Mouse (Mus musculus) cerebellum, adult 2 months (tissue): ENCODE measurements at regions not wholly inside any gene's neighbourhood (a gene's known extent, or its start where the extent isn't known, plus 50 kb on each side); places are given as distances from the start of the nearest gene placed in this dataset.

Source experiments
- DNase-seq, 2 experiments: peaks; one replicate each; pipeline ENCODE4 v3.0.0; 2021
- H3K27ac ChIP-seq: fragments of 200-500 bp; 2 replicates; pipeline ENCODE4 v1.5.1; 2012; ENCODE audit warnings: low read length, control low read depth, inconsistent platforms; ENCODE audit not compliant: insufficient read depth
- H3K27me3 ChIP-seq: fragments of 200-500 bp; 2 replicates; pipeline ENCODE4 v1.6.1; 2012; ENCODE audit warnings: inconsistent platforms, mild to moderate bottlenecking, low read length, moderate library complexity; ENCODE audit not compliant: control insufficient read depth, insufficient read depth
- H3K4me1 ChIP-seq: fragments of 200-500 bp; 2 replicates; pipeline ENCODE4 v1.6.1; 2011; ENCODE audit warnings: low read length; ENCODE audit not compliant: control insufficient read depth, insufficient read depth
- H3K4me3 ChIP-seq: fragments of 200-500 bp; replicated peaks from 2 replicates; pipeline ENCODE3; 2011; ENCODE audit warnings: mild to moderate bottlenecking, low read depth, low read length, control low read depth; ENCODE audit not compliant: insufficient read depth
- CTCF ChIP-seq: fragments of 200-500 bp; IDR thresholded peaks from 2 replicates; pipeline ENCODE4 v1.5.1; 2011; ENCODE audit warnings: low read depth, mild to moderate bottlenecking, control low read depth, low read length, moderate library complexity, borderline replicate concordance; ENCODE audit not compliant: insufficient read depth
- POLR2A ChIP-seq: fragments of 200-500 bp; IDR thresholded peaks from 2 replicates; pipeline ENCODE4 v1.6.1; 2011; ENCODE audit warnings: low read length, control low read depth, borderline replicate concordance; ENCODE audit not compliant: insufficient read depth
- WGBS: fragments of 180-500 bp; shearing (Covaris S2); methylation state at CpG from one replicate; pipeline ENCODE4 v1.1.7; 2018; 5-methylcytosine and 5-hydroxymethylcytosine counted together

DNA sequence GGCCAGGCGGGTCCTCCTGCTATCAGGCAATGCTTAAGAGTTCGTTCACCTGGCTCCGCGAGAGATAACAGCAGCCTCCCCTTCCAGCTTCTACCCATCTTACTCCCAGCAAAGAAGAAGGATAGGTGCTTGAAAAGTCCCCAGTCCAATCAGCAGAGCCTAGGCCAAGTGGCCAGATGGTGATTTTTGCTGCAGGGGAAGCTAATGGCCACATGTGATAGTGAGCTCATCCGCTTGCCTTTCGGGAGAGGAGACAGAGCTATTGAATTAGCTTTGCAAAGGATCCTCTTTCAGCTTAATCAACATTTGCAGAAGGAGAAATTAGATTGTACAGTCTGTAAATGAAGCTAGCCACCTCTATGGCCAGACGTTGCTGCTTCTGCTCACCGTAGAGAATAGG is 308.7 kb downstream of the Cenpc1 start:
- DNase-seq: peak; percentile 13 to 29
- TF ChIP-seq CTCF: no peak
- no peak for TF ChIP-seq POLR2A
- H3K4me1 ChIP-seq: no peaks in the 10 kb centered on the region
- H3K4me3 ChIP-seq: no peak overlapping the region
- no peaks in the 10 kb centered on the region for H3K27me3 ChIP-seq
- 63% methylated on average over 8 of the region's 8 CpGs for WGBS
- H3K27ac ChIP-seq: no peak overlapping the region

DNA sequence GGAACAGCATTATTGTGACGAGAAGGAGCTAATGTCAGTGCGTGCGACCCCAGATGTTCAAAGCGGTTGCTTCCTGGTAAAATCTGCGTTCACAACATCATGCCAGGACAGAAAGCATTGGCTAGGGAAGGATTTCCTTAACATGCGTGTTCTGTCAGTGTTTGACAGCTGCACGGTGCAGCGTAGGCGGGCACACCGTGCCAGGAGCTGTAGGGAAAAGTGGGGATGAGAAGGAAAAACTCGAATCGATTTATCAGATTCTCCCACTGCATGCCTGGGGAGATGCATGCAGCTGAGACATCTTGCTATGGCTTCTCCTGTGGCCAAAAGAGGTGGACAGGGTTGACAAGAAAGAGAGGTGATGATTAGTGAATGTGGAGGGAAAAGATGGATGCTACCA is 311.2 kb downstream of the Cenpc1 start:
- H3K27me3 ChIP-seq: no peaks in the 10 kb centered on the region
- no peak overlapping the region for H3K27ac ChIP-seq
- no peaks in the 10 kb centered on the region for H3K4me1 ChIP-seq
- DNase-seq: no peak
- no peak overlapping the region for H3K4me3 ChIP-seq
- WGBS: 76% methylated on average over 12 of the region's 12 CpGs
- TF ChIP-seq CTCF: no peak
- TF ChIP-seq POLR2A: no peak

DNA sequence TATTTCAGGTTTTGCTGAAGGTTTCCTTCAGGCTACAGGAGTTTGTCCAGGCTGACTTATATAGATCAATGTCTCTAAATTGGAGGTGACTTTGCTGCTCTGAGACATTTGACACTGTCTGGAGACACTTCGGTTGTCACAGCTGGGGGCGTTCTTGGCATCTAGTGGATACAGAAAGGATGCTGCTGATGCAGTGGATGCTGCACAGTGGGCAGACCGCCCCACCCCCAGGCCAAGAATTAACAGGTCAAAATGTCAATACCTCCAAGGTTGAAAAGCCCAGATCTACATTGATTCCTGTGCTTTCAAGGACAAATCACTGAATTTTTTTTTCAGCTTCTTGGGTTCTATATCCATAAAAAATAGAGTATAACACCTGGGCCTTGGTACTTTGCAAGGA is 312.3 kb downstream of the Cenpc1 start:
- no peaks in the 10 kb centered on the region for H3K27me3 ChIP-seq
- WGBS: 59% methylated on average over 3 of the region's 3 CpGs
- H3K27ac ChIP-seq: no peak overlapping the region
- TF ChIP-seq CTCF: no peak
- no peak for TF ChIP-seq POLR2A
- no peak overlapping the region for H3K4me3 ChIP-seq
- no peaks in the 10 kb centered on the region for H3K4me1 ChIP-seq
- no peak for DNase-seq

- H3K27me3 ChIP-seq: no peaks in the 10 kb centered on the region
- DNase-seq: no peak
- no peaks in the 10 kb centered on the region for H3K4me1 ChIP-seq
- no peak for TF ChIP-seq CTCF
- no peak for TF ChIP-seq POLR2A
- no peak overlapping the region for H3K4me3 ChIP-seq
- 25% methylated on average over 2 of the region's 2 CpGs for WGBS
- no peak overlapping the region for H3K27ac ChIP-seq
These were observed 313.7 kb downstream of the Cenpc1 start for GRCm38 (mm10) chr5:85751649-85752048.

- DNase-seq: no peak
- TF ChIP-seq CTCF: no peak
- no peak for TF ChIP-seq POLR2A
- Histone ChIP-seq H3K4me3 (no peak overlapping the region), H3K27me3 (no peaks in the 10 kb centered on the region), H3K4me1 (no peaks in the 10 kb centered on the region), H3K27ac (no peak overlapping the region)
- 47% methylated on average over 1 of the region's 1 CpGs for WGBS
These were observed 314.5 kb downstream of the Cenpc1 start for GRCm38 (mm10) chr5:85750893-85751292.

DNA sequence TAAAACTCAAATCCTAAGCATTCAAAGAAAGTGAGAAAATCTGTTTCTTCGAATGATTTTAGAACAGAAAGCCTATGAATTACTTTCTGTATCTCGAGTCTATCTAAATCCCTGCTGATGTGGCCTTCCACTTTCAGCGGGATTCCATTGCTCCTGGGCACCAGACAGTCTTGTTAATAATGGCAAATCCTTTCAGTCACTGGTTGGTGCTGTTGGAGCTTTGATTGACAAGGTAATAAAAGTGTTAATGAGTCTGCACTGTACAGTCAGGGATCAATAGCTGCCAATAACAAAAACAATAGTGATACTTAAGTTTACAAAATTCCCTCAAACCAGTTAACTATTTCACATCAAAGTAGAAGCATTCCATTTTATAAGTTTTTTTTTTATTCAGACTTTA is 335.8 kb downstream of the Cenpc1 start:
- no peak for TF ChIP-seq CTCF
- TF ChIP-seq POLR2A: no peak
- no peaks in the 10 kb centered on the region for H3K4me1 ChIP-seq
- H3K27me3 ChIP-seq: no peaks in the 10 kb centered on the region
- no peak overlapping the region for H3K27ac ChIP-seq
- no peak for DNase-seq
- WGBS: 68% methylated on average over 3 of the region's 3 CpGs
- no peak overlapping the region for H3K4me3 ChIP-seq

DNA sequence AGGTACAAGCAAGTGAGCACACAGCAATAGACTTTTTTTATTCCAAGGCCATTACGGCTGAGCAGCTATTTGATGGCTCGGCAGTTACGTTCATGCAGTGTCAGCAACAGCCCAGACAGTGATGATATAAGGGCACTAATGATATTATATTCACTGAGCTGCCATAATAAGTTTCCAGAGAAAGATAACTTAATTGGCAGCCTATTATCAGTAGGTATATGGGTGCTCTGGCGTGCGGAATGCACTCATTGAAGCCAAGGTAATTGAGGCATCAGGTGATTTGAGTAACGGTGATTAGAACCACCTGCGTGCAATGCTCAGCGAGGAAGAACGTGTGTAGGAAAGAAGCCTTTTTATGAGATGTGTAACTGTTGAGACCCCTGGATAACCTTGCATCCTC is 358.0 kb downstream of the Cenpc1 start:
- H3K4me3 ChIP-seq: no peak overlapping the region
- H3K27me3 ChIP-seq: no peaks in the 10 kb centered on the region
- no peak overlapping the region for H3K27ac ChIP-seq
- DNase-seq: no peak
- TF ChIP-seq POLR2A (no peak), CTCF (no peak)
- 89% methylated on average over 9 of the region's 9 CpGs for WGBS
- H3K4me1 ChIP-seq: no peaks in the 10 kb centered on the region

DNA sequence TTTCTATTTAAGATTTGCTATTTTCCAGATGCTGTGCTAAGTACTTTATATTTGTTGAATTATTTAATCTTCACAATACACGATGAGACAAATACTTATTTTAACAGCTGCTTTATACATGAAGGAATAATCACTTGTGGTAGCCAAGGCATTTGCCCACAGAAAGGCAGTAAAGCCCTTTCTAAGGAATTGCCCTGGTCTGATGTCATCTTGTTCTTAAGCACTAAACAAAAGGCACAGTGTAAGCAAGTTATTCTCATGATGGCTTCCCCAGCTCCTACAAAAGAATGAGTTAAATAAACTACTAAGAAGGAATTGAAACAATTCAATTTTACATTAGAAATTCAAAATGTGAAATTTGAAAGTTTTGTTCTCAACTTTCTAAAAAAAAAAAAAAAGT is 358.8 kb downstream of the Cenpc1 start:
- Histone ChIP-seq H3K4me3 (no peak overlapping the region), H3K27me3 (no peaks in the 10 kb centered on the region), H3K4me1 (no peaks in the 10 kb centered on the region), H3K27ac (no peak overlapping the region)
- no peak for TF ChIP-seq CTCF
- no peak for TF ChIP-seq POLR2A
- WGBS: 57% methylated on average over 1 of the region's 1 CpGs
- no peak for DNase-seq
